Mouse (Mus musculus) erythroblast, embryonic 14.5 days (primary cell): ENCODE data around the gene E130308A19Rik.

Source experiments
- GATA1 ChIP-seq: IDR thresholded peaks from 2 replicates; pipeline ENCODE4 v1.6.1; 2012; ENCODE audit warnings: low read length, inconsistent platforms, mixed read lengths
- TAL1 ChIP-seq: IDR thresholded peaks from 3 replicates; pipeline ENCODE4 v1.6.1; 2012; ENCODE audit warnings: low read length, inconsistent platforms, mixed read lengths

- TF ChIP-seq GATA1, result no peak
- no peak for TF ChIP-seq TAL1
These were observed 8.5 kb downstream of the E130308A19Rik start for GRCm38 (mm10) chr4:59634532-59634931.
